Mouse (Mus musculus) midbrain, embryonic 10.5 days (tissue): ENCODE results near the gene Tril. TPM values are rescaled to one million over a fixed set of nuclear protein-coding genes. Genes with fewer than 3 reads are reported as not detected.

ENCODE experiments used
- DNase-seq: peaks from one replicate; pipeline ENCODE4 v3.0.0-alpha.2; 2017; ENCODE audit warnings: low spot score
- H3K27ac ChIP-seq: fragments of 300-500 bp; sonication (generic); replicated peaks from 2 replicates; pipeline ENCODE4 v1.5.1; 2016; ENCODE audit warnings: mild to moderate bottlenecking
- H3K27me3 ChIP-seq: fragments of 300-500 bp; sonication (generic); 2 replicates; pipeline ENCODE4 v1.6.1; 2016; ENCODE audit warnings: low read depth, mild to moderate bottlenecking; ENCODE audit not compliant: poor library complexity, severe bottlenecking
- H3K36me3 ChIP-seq: fragments of 300-500 bp; sonication (generic); 2 replicates; pipeline ENCODE4 v1.6.1; 2016; ENCODE audit warnings: mild to moderate bottlenecking, moderate library complexity
- H3K4me1 ChIP-seq: fragments of 300-500 bp; sonication (generic); 2 replicates; pipeline ENCODE4 v1.6.1; 2016
- H3K4me3 ChIP-seq: fragments of 300-500 bp; sonication (generic); 2 replicates; pipeline ENCODE4 v1.5.1; 2016; ENCODE audit warnings: mild to moderate bottlenecking, moderate library complexity
- H3K9me3 ChIP-seq: fragments of 300-500 bp; sonication (generic); replicated peaks from 2 replicates; pipeline ENCODE4 v1.6.1; 2016; ENCODE audit warnings: mild to moderate bottlenecking
- WGBS: fragments of 180-500 bp; shearing (Covaris S2); methylation state at CpG from one replicate; pipeline ENCODE4 v1.1.7; 2016; 5-methylcytosine and 5-hydroxymethylcytosine counted together
- polyA plus RNA-seq: library from polyadenylated mRNA; unstranded; fragments of >200 nt; fragmentation: Nextera tagmentation; extraction: Ambion mirVana; gene quantifications from 2 replicates; pipeline ENCODE4 v1.2.1, GENCODE M21; 2016

The Tril gene
- polyA plus RNA-seq, 1 experiment from 2014 or later = 35.2 TPM

DNA sequence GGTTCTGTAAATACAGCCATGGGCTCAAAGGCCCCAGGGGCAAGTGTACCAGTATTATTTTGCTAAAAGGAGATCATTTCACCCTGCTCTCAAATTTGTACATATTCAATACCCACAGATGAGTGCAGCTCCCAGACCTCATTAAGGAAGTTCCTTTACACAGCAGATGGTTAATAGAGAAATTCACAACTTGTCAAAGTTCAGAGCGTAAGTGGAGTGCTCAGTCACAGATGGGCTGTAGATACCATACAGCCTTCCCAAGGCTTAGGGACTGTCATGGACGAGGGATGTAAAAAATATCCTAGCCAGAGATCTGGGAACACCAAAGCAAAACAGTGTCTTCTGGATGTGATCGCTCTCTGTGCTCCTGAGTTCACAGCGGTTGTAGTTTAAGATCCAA is 52.4 kb downstream of the Tril start:
- no peaks in the 10 kb centered on the region for H3K9me3 ChIP-seq
- 86% methylated on average over 4 of the region's 4 CpGs for WGBS

DNA sequence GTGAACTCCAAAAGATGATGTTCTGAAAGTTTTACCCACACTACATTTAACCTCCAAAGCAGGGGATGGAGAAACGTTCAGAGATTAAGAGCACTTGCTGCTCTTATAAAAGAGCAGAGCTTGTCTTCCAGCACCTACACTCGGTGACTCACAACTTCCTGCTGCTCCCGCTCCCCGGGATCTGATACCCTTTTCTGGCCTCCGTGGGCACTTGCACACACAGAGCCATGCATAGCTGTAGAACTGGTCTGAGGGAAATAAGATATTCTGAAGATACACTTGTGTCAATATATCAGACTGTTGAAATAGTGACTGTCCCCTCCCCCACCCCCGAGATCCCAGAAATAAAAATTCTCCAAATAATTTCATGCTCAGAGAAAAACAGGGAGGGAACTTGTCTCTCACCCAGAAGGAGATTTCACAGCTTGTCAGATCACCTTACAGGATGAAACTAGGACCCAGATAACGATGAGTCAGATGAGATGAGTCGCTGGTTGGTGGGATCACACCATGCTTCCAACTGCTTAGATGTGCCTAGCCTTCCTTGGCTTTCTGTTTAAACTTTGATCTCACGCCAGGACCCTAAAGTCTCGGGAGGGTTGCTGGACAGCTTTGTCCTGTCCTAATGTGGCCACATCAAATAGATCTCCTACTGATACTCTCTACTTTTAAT is 54.3 kb downstream of the Tril start:
- Histone ChIP-seq H3K4me1 (no peaks in the 10 kb centered on the region), H3K36me3 (no peaks in the 10 kb centered on the region), H3K4me3 (no peak overlapping the region), H3K27me3 (peaks cover 17% of the 10 kb centered on the region), H3K9me3 (no peaks in the 10 kb centered on the region), H3K27ac (no peak overlapping the region)
- 69% methylated on average over 10 of the region's 10 CpGs for WGBS
- DNase-seq = no peak

More for the DNA sequence above, 52.4 kb downstream of the Tril start:
- no peaks in the 10 kb centered on the region for H3K27me3 ChIP-seq
- H3K36me3 ChIP-seq = no peaks in the 10 kb centered on the region
- no peak for DNase-seq
- H3K27ac ChIP-seq = no peak overlapping the region
- no peaks in the 10 kb centered on the region for H3K4me1 ChIP-seq
- H3K4me3 ChIP-seq = no peak overlapping the region

- no peak overlapping the region for H3K4me3 ChIP-seq
- H3K36me3 ChIP-seq = no peaks in the 10 kb centered on the region
- peaks cover 6% of the 10 kb centered on the region for H3K4me1 ChIP-seq
- no peak for DNase-seq
- no peak overlapping the region for H3K27ac ChIP-seq
- peaks cover 20% of the 10 kb centered on the region for H3K27me3 ChIP-seq
- no peaks in the 10 kb centered on the region for H3K9me3 ChIP-seq
- 83% methylated on average over 8 of the region's 8 CpGs for WGBS
These were observed 54.9 kb downstream of the Tril start for GRCm38 (mm10) chr6:53765731-53766130.

Other genes starting within 250 kb of the Tril start
- gene Cpvl, start 157.8 kb upstream of the Tril start, polyA plus RNA-seq = 0.07 TPM in 1 of 2 replicates, not detected in the other
- gene Chn2, start 218.7 kb upstream of the Tril start, polyA plus RNA-seq = 17.3 and 20.0 TPM in 2 replicates